Mouse (Mus musculus): ENCODE measurements at regions not wholly inside any gene's neighbourhood (a gene's known extent, or its start where the extent isn't known, plus 50 kb on each side); places are given as distances from the start of the nearest gene placed in this dataset.

DNA sequence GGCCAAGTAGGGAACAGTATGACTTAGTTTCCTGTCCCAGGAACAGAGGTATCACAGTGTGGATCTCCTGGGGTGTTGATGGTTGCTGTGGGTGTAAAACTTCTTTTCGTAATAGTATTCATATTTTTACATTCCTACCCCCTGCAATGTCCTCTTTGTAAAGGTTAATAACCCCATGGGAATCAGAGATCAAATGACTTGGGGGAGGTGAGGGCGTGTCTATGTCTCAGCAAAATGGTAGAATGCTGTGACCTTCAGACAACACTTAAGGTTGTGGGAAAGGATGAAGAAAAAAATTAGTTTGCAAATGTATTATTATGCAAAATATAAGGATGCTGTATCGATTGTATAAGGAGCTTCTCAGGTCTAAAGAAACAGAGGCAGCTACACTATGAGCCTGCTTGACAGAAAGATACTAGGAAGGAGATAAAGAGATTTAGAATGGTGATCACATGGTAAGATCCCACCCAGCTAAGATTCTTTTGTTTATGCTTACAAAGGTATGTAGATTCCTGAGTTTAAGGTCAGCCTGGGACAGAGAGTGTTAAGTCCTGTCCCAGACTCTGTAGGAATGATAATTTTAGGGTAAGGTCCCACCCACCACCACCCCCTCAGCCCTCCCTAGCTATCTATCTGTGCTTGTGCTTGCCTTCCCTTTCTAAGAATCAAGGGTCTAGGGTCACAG lies 913.8 kb downstream of the Tbl1xr1 start:
- no peak overlapping the region for H3K4me2 ChIP-seq (replicated peaks)
- H3K27ac ChIP-seq: no peak overlapping the region
- H3K27me3 ChIP-seq (ENCODE audit: control insufficient read depth, insufficient read depth, low read length): no peaks in the 10 kb centered on the region
- DNase-seq (ENCODE audit: low spot score) (no peak), ATAC-seq (ENCODE audit: low FRiP score) (no peak)
- H3K9me3 ChIP-seq (ENCODE audit: control insufficient read depth, low read length): no peaks in the 10 kb centered on the region
- WGBS: 74% methylated on average over 3 of the region's 3 CpGs
- H3K4me1 ChIP-seq (replicated peaks; ENCODE audit: control insufficient read depth, insufficient read depth, low read length): no peaks in the 10 kb centered on the region
- H3K9ac ChIP-seq: no peak overlapping the region
- H3K4me3 ChIP-seq (replicated peaks; ENCODE audit: low read length): no peak overlapping the region
- no peaks in the 10 kb centered on the region for H3K36me3 ChIP-seq (replicated peaks; ENCODE audit: control insufficient read depth, insufficient read depth)

- WGBS: 80% methylated on average over 6 of the region's 6 CpGs
- DNase-seq (ENCODE audit: low spot score): no peak
These were observed 918.8 kb downstream of the Tbl1xr1 start for GRCm38 (mm10) chr3:22995228-22995627.

GRCm38 (mm10) chr3:22995833-22996232 lies 919.4 kb downstream of the Tbl1xr1 start:
- H3K4me3 ChIP-seq (replicated peaks; ENCODE audit: low read length): no peak overlapping the region
- H3K4me2 ChIP-seq (replicated peaks): no peak overlapping the region
- DNase-seq (ENCODE audit: low spot score) (no peak), ATAC-seq (ENCODE audit: low FRiP score) (no peak)
- no peaks in the 10 kb centered on the region for H3K27me3 ChIP-seq (ENCODE audit: control insufficient read depth, insufficient read depth, low read length)
- H3K9ac ChIP-seq: no peak overlapping the region
- no peaks in the 10 kb centered on the region for H3K36me3 ChIP-seq (replicated peaks; ENCODE audit: control insufficient read depth, insufficient read depth)
- H3K4me1 ChIP-seq (replicated peaks; ENCODE audit: control insufficient read depth, insufficient read depth, low read length): no peaks in the 10 kb centered on the region
- H3K9me3 ChIP-seq (ENCODE audit: control insufficient read depth, low read length): no peaks in the 10 kb centered on the region
- no peak overlapping the region for H3K27ac ChIP-seq
- 82% methylated on average over 4 of the region's 5 CpGs for WGBS

More at GRCm38 (mm10) chr3:22995228-22995627, 918.8 kb downstream of the Tbl1xr1 start:
- Histone ChIP-seq H3K4me2 (replicated peaks) (no peak overlapping the region), H3K4me1 (replicated peaks; ENCODE audit: control insufficient read depth, insufficient read depth, low read length) (no peaks in the 10 kb centered on the region), H3K27ac (no peak overlapping the region), H3K36me3 (replicated peaks; ENCODE audit: control insufficient read depth, insufficient read depth) (no peaks in the 10 kb centered on the region), H3K9me3 (ENCODE audit: control insufficient read depth, low read length) (no peaks in the 10 kb centered on the region), H3K27me3 (ENCODE audit: control insufficient read depth, insufficient read depth, low read length) (no peaks in the 10 kb centered on the region), H3K4me3 (replicated peaks; ENCODE audit: low read length) (no peak overlapping the region), H3K9ac (no peak overlapping the region)
- ATAC-seq (ENCODE audit: low FRiP score): no peak

GRCm38 (mm10) chr3:23001071-23001470 lies 924.6 kb downstream of the Tbl1xr1 start:
- H3K4me3 ChIP-seq (replicated peaks; ENCODE audit: low read length): no peak overlapping the region
- no peak overlapping the region for H3K9ac ChIP-seq
- no peaks in the 10 kb centered on the region for H3K4me1 ChIP-seq (replicated peaks; ENCODE audit: control insufficient read depth, insufficient read depth, low read length)
- DNase-seq (ENCODE audit: low spot score) (no peak), ATAC-seq (ENCODE audit: low FRiP score) (no peak)
- no peaks in the 10 kb centered on the region for H3K36me3 ChIP-seq (replicated peaks; ENCODE audit: control insufficient read depth, insufficient read depth)
- WGBS: 91% methylated on average over 3 of the region's 3 CpGs
- H3K27ac ChIP-seq: no peak overlapping the region
- H3K9me3 ChIP-seq (ENCODE audit: control insufficient read depth, low read length): no peaks in the 10 kb centered on the region
- H3K4me2 ChIP-seq (replicated peaks): no peak overlapping the region
- H3K27me3 ChIP-seq (ENCODE audit: control insufficient read depth, insufficient read depth, low read length): no peaks in the 10 kb centered on the region

DNA sequence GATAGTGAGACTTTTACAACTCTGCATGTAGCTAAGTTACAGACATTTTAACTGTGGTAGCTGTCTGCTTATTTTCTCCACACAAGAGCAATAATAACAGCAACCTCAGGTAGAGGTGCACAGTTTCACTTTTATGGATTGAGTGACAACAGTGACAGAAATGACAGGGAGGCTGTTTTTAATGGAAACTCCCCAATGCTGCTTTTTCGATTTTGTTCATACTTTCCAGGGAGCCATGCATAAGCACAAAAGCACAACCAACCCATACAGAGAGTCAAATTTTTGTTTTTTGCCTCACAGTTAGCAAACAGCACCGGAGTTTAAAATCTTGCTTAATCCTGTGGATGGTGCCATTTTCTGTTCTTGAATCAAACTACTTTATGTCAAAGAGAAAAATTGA lies 955.6 kb downstream of the Tbl1xr1 start:
- no peak for DNase-seq (ENCODE audit: low spot score)
- no peak overlapping the region for H3K4me3 ChIP-seq (replicated peaks; ENCODE audit: low read length)
- no peak overlapping the region for H3K27ac ChIP-seq
- H3K9me3 ChIP-seq (ENCODE audit: control insufficient read depth, low read length): no peaks in the 10 kb centered on the region
- no peak for ATAC-seq (ENCODE audit: low FRiP score)
- H3K36me3 ChIP-seq (replicated peaks; ENCODE audit: control insufficient read depth, insufficient read depth): no peaks in the 10 kb centered on the region
- H3K9ac ChIP-seq: no peak overlapping the region
- WGBS: 84% methylated on average over 2 of the region's 2 CpGs
- H3K4me2 ChIP-seq (replicated peaks): no peak overlapping the region
- no peaks in the 10 kb centered on the region for H3K4me1 ChIP-seq (replicated peaks; ENCODE audit: control insufficient read depth, insufficient read depth, low read length)
- H3K27me3 ChIP-seq (ENCODE audit: control insufficient read depth, insufficient read depth, low read length): no peaks in the 10 kb centered on the region

GRCm38 (mm10) chr3:23063180-23063965 lies 986.9 kb downstream of the Tbl1xr1 start:
- Histone ChIP-seq H3K27me3 (ENCODE audit: control insufficient read depth, insufficient read depth, low read length) (no peaks in the 10 kb centered on the region), H3K9me3 (ENCODE audit: control insufficient read depth, low read length) (no peaks in the 10 kb centered on the region), H3K9ac (no peak overlapping the region), H3K27ac (no peak overlapping the region), H3K4me1 (replicated peaks; ENCODE audit: control insufficient read depth, insufficient read depth, low read length) (no peaks in the 10 kb centered on the region), H3K4me3 (replicated peaks; ENCODE audit: low read length) (no peak overlapping the region), H3K36me3 (replicated peaks; ENCODE audit: control insufficient read depth, insufficient read depth) (no peaks in the 10 kb centered on the region), H3K4me2 (replicated peaks) (no peak overlapping the region)
- ATAC-seq (ENCODE audit: low FRiP score) (no peak), DNase-seq (ENCODE audit: low spot score) (peak; percentile 76)
- WGBS: 65% methylated on average over 6 of the region's 6 CpGs

- no peak for ATAC-seq (ENCODE audit: low FRiP score)
- H3K4me3 ChIP-seq (replicated peaks; ENCODE audit: low read length): no peak overlapping the region
- H3K27me3 ChIP-seq (ENCODE audit: control insufficient read depth, insufficient read depth, low read length): no peaks in the 10 kb centered on the region
- no peak overlapping the region for H3K27ac ChIP-seq
- H3K9ac ChIP-seq: no peak overlapping the region
- DNase-seq (ENCODE audit: low spot score): no peak
- WGBS: 90% methylated on average over 2 of the region's 2 CpGs
- no peaks in the 10 kb centered on the region for H3K4me1 ChIP-seq (replicated peaks; ENCODE audit: control insufficient read depth, insufficient read depth, low read length)
- no peak overlapping the region for H3K4me2 ChIP-seq (replicated peaks)
- H3K36me3 ChIP-seq (replicated peaks; ENCODE audit: control insufficient read depth, insufficient read depth): no peaks in the 10 kb centered on the region
- no peaks in the 10 kb centered on the region for H3K9me3 ChIP-seq (ENCODE audit: control insufficient read depth, low read length)
These were observed 995.0 kb downstream of the Tbl1xr1 start for GRCm38 (mm10) chr3:23071486-23071885.

Measured in hindbrain, embryonic 14.5 days (tissue).